20 mouse cellular contexts compared by ENCODE assay signal in genomic region chr1:60645176-60645575, GRCm38 (mm10).
"Had no signal": no experiment of that assay in that cellular context is flagged by ENCODE, and none has a peak within 500 bp of the region (broad histone marks: within the 10 kb centered on the region; RNA-seq: fewer than 3 reads in every experiment).

No protein-coding gene starts in this region.

- H3K4me3 ChIP-seq: kidney, embryonic 15.5 days; limb, embryonic 10.5 days; limb, embryonic 13.5 days; liver, embryonic 12.5 days; liver, embryonic 15.5 days; midbrain, embryonic 12.5 days; midbrain, embryonic 15.5 days; neural tube, embryonic 12.5 days; neural tube, embryonic 15.5 days; stomach, embryonic 15.5 days had no signal

- DNase-seq: kidney, postnatal 10 days; kidney, postnatal 36 days; liver; lung, adult 18-20 months; lung, postnatal 14 days; retina, postnatal 1 day; right cerebral cortex, postnatal 25 days; spleen, adult 18-20 months; thymus, postnatal 25 days had no signal

- ATAC-seq: liver, embryonic 12.5 days; midbrain, embryonic 15.5 days had no signal

- H3K27ac ChIP-seq: kidney, embryonic 15.5 days; limb, embryonic 10.5 days; limb, embryonic 13.5 days; liver, embryonic 12.5 days; liver, embryonic 15.5 days; macrophage; midbrain, embryonic 12.5 days; midbrain, embryonic 15.5 days; neural tube, embryonic 12.5 days; neural tube, embryonic 15.5 days; stomach, embryonic 15.5 days had no signal

- H3K9me3 ChIP-seq: kidney, embryonic 15.5 days; limb, embryonic 10.5 days; limb, embryonic 13.5 days; liver, embryonic 12.5 days; liver, embryonic 15.5 days; midbrain, embryonic 12.5 days; midbrain, embryonic 15.5 days; neural tube, embryonic 12.5 days; neural tube, embryonic 15.5 days; stomach, embryonic 15.5 days had no signal

- H3K36me3 ChIP-seq: kidney, embryonic 15.5 days; limb, embryonic 10.5 days; limb, embryonic 13.5 days; liver, embryonic 12.5 days; liver, embryonic 15.5 days; midbrain, embryonic 12.5 days; midbrain, embryonic 15.5 days; neural tube, embryonic 12.5 days; neural tube, embryonic 15.5 days; stomach, embryonic 15.5 days had no signal

- H3K4me1 ChIP-seq: midbrain, embryonic 15.5 days; neural tube, embryonic 12.5 days; stomach, embryonic 15.5 days had no signal

- H3K9ac ChIP-seq: kidney, embryonic 15.5 days; limb, embryonic 13.5 days; liver, embryonic 12.5 days; liver, embryonic 15.5 days; midbrain, embryonic 12.5 days; midbrain, embryonic 15.5 days; neural tube, embryonic 12.5 days; neural tube, embryonic 15.5 days; stomach, embryonic 15.5 days had no signal

- H3K27me3 ChIP-seq: kidney, embryonic 15.5 days; limb, embryonic 13.5 days; liver, embryonic 12.5 days; liver, embryonic 15.5 days; midbrain, embryonic 12.5 days; midbrain, embryonic 15.5 days; neural tube, embryonic 12.5 days; neural tube, embryonic 15.5 days; stomach, embryonic 15.5 days had no signal

- H3K4me2 ChIP-seq: kidney, embryonic 15.5 days; limb, embryonic 13.5 days; liver, embryonic 12.5 days; liver, embryonic 15.5 days; midbrain, embryonic 12.5 days; midbrain, embryonic 15.5 days; neural tube, embryonic 12.5 days; neural tube, embryonic 15.5 days; stomach, embryonic 15.5 days had no signal
